Mouse (Mus musculus) bone marrow, adult 2 months (tissue): ENCODE data around the gene Mrvi1.

ENCODE experiments used
- CTCF ChIP-seq: fragments of 200-500 bp; IDR thresholded peaks from 2 replicates; pipeline ENCODE4 v1.5.1; 2011; ENCODE audit warnings: low read length, control low read depth; ENCODE audit not compliant: control insufficient read depth, insufficient read depth
- POLR2A ChIP-seq: fragments of 200-500 bp; IDR thresholded peaks from 2 replicates; pipeline ENCODE4 v1.6.1; 2011; ENCODE audit warnings: low read depth, mild to moderate bottlenecking, control low read depth, low read length, borderline replicate concordance; ENCODE audit not compliant: control insufficient read depth

- TF ChIP-seq CTCF (no peak), POLR2A (no peak)
Measured at GRCm38 (mm10) chr7:110860129-110860528, 122.1 kb downstream of the Mrvi1 start.
